Mouse (Mus musculus): Measurements from ENCODE around the gene Slc15a2. TPM values are rescaled to one million over a fixed set of nuclear protein-coding genes. Genes with fewer than 3 reads are reported as not detected.

Gene Slc15a2
- polyA plus RNA-seq, 2 experiments = 1.5 to 2.8 TPM

GRCm38 (mm10) chr16:36720194-36721055 lies 64.3 kb downstream of the Slc15a2 start:
- Histone ChIP-seq H3K27me3 (ENCODE audit: control insufficient read depth, insufficient read depth, low read length) (no peaks in the 10 kb centered on the region), H3K36me3 (replicated peaks; ENCODE audit: control insufficient read depth, insufficient read depth, low read depth) (no peaks in the 10 kb centered on the region), H3K27ac (no peak overlapping the region), H3K4me1 (replicated peaks; ENCODE audit: control insufficient read depth in 2 of 2, insufficient read depth in 2 of 2, low read length in 1 of 2) (no peaks in the 10 kb centered on the region), H3K4me3 (ENCODE audit: insufficient read depth in 1 of 2, low read depth in 2 of 2, low read length in 2 of 2) (no peak overlapping the region), H3K9me3 (ENCODE audit: control insufficient read depth, low read length) (no peaks in the 10 kb centered on the region), H3K4me2 (ENCODE audit: low read depth) (no peak overlapping the region), H3K9ac (replicated peaks) (no peak overlapping the region)
- TF ChIP-seq CTCF (IDR thresholded peaks at IDR 0.05; ENCODE audit: low read depth) (no peak), EP300 (IDR thresholded peaks at IDR 0.05; ENCODE audit: low read depth) (no peak)
- ATAC-seq (ENCODE audit: insufficient read depth) (no peak), DNase-seq (ENCODE audit: low read depth in 3 of 3, low spot score in 3 of 3) (peak in 1 of 3 experiments; percentile 19)
- 20% methylated on average over 13 of the region's 13 CpGs for WGBS (ENCODE audit: insufficient replicate concordance)

GRCm38 (mm10) chr16:36718637-36719036 lies 66.1 kb downstream of the Slc15a2 start:
- ATAC-seq (ENCODE audit: insufficient read depth) = no peak
- no peak for TF ChIP-seq EP300 (IDR thresholded peaks at IDR 0.05; ENCODE audit: low read depth)
- no peak for TF ChIP-seq CTCF (IDR thresholded peaks at IDR 0.05; ENCODE audit: low read depth)

GRCm38 (mm10) chr16:36717481-36717880 lies 67.3 kb downstream of the Slc15a2 start:
- no peaks in the 10 kb centered on the region for H3K36me3 ChIP-seq (replicated peaks; ENCODE audit: control insufficient read depth, insufficient read depth, low read depth)
- H3K4me3 ChIP-seq (ENCODE audit: insufficient read depth in 1 of 2, low read depth in 2 of 2, low read length in 2 of 2) = no peak overlapping the region
- ATAC-seq (ENCODE audit: insufficient read depth) (no peak), DNase-seq (ENCODE audit: low read depth in 3 of 3, low spot score in 3 of 3) (peak in 1 of 3 experiments; percentile 11)
- H3K27ac ChIP-seq = no peak overlapping the region
- no peaks in the 10 kb centered on the region for H3K27me3 ChIP-seq (ENCODE audit: control insufficient read depth, insufficient read depth, low read length)
- H3K9me3 ChIP-seq (ENCODE audit: control insufficient read depth, low read length) = no peaks in the 10 kb centered on the region
- H3K4me1 ChIP-seq (replicated peaks; ENCODE audit: control insufficient read depth in 2 of 2, insufficient read depth in 2 of 2, low read length in 1 of 2) = no peaks in the 10 kb centered on the region
- no peak overlapping the region for H3K9ac ChIP-seq (replicated peaks)
- H3K4me2 ChIP-seq (ENCODE audit: low read depth) = no peak overlapping the region
- no peak for TF ChIP-seq CTCF (IDR thresholded peaks at IDR 0.05; ENCODE audit: low read depth)
- TF ChIP-seq EP300 (IDR thresholded peaks at IDR 0.05; ENCODE audit: low read depth) = no peak
- 41% methylated on average over 4 of the region's 4 CpGs for WGBS (ENCODE audit: insufficient replicate concordance)

More at GRCm38 (mm10) chr16:36718637-36719036, 66.1 kb downstream of the Slc15a2 start:
- Histone ChIP-seq H3K4me2 (ENCODE audit: low read depth) (no peak overlapping the region), H3K9ac (replicated peaks) (no peak overlapping the region), H3K27ac (no peak overlapping the region), H3K27me3 (ENCODE audit: control insufficient read depth, insufficient read depth, low read length) (no peaks in the 10 kb centered on the region), H3K4me1 (replicated peaks; ENCODE audit: control insufficient read depth in 2 of 2, insufficient read depth in 2 of 2, low read length in 1 of 2) (no peaks in the 10 kb centered on the region), H3K9me3 (ENCODE audit: control insufficient read depth, low read length) (no peaks in the 10 kb centered on the region), H3K4me3 (ENCODE audit: insufficient read depth in 1 of 2, low read depth in 2 of 2, low read length in 2 of 2) (no peak overlapping the region), H3K36me3 (replicated peaks; ENCODE audit: control insufficient read depth, insufficient read depth, low read depth) (no peaks in the 10 kb centered on the region)
- no peak for DNase-seq (ENCODE audit: low read depth in 3 of 3, low spot score in 3 of 3)

DNA sequence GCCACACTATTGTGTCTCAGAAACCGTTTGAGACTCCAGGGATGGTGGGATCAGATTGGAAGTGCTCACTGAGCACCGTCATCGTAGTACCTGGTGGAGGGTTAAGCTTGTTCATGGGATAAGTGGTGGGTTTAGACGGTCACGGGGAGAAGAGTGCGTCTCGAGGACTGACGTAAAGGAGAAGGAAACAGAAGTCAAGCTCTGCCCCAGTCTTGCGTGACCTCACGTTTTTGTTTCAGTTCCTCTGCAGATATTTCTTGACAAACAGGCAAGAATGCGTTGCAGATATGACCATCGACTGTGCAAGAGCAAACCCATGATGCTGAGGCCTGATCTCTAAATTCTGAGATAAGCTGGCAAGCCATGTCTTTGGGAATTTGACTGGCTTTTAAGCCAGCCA lies 73.0 kb downstream of the Slc15a2 start:
- WGBS (ENCODE audit: insufficient replicate concordance) = 51% methylated on average over 12 of the region's 12 CpGs
- TF ChIP-seq CTCF (IDR thresholded peaks at IDR 0.05; ENCODE audit: low read depth) (no peak), EP300 (IDR thresholded peaks at IDR 0.05; ENCODE audit: low read depth) (no peak)
- DNase-seq (ENCODE audit: low read depth in 3 of 3, low spot score in 3 of 3) = peak in 2 of 3 experiments; percentile 12 to 17

GRCm38 (mm10) chr16:36710794-36711193 lies 74.0 kb downstream of the Slc15a2 start:
- H3K4me2 ChIP-seq (ENCODE audit: low read depth) = no peak overlapping the region
- no peak overlapping the region for H3K27ac ChIP-seq
- no peaks in the 10 kb centered on the region for H3K27me3 ChIP-seq (ENCODE audit: control insufficient read depth, insufficient read depth, low read length)
- H3K4me3 ChIP-seq (ENCODE audit: insufficient read depth in 1 of 2, low read depth in 2 of 2, low read length in 2 of 2) = no peak overlapping the region
- H3K9me3 ChIP-seq (ENCODE audit: control insufficient read depth, low read length) = no peaks in the 10 kb centered on the region
- peaks cover 0 to 4% of the 10 kb centered on the region in 2 experiments; a peak in 2 of 4 replicates for H3K4me1 ChIP-seq (replicated peaks; ENCODE audit: control insufficient read depth in 2 of 2, insufficient read depth in 2 of 2, low read length in 1 of 2)
- H3K36me3 ChIP-seq (replicated peaks; ENCODE audit: control insufficient read depth, insufficient read depth, low read depth) = no peaks in the 10 kb centered on the region
- WGBS (ENCODE audit: insufficient replicate concordance) = 56% methylated on average over 2 of the region's 2 CpGs
- TF ChIP-seq CTCF (IDR thresholded peaks at IDR 0.05; ENCODE audit: low read depth) (peak; percentile 21; the same call in 1 of the 2 replicates), EP300 (IDR thresholded peaks at IDR 0.05; ENCODE audit: low read depth) (no peak)
- DNase-seq (ENCODE audit: low read depth in 3 of 3, low spot score in 3 of 3) (no peak), ATAC-seq (ENCODE audit: insufficient read depth) (no peak)
- H3K9ac ChIP-seq (replicated peaks) = no peak overlapping the region

More for the DNA sequence above, 73.0 kb downstream of the Slc15a2 start:
- no peak for ATAC-seq (ENCODE audit: insufficient read depth)
- Histone ChIP-seq H3K4me2 (ENCODE audit: low read depth) (no peak overlapping the region), H3K9me3 (ENCODE audit: control insufficient read depth, low read length) (no peaks in the 10 kb centered on the region), H3K9ac (replicated peaks) (no peak overlapping the region), H3K27me3 (ENCODE audit: control insufficient read depth, insufficient read depth, low read length) (no peaks in the 10 kb centered on the region), H3K4me1 (replicated peaks; ENCODE audit: control insufficient read depth in 2 of 2, insufficient read depth in 2 of 2, low read length in 1 of 2) (peaks cover 0 to 4% of the 10 kb centered on the region in 2 experiments; a peak in 2 of 4 replicates), H3K4me3 (ENCODE audit: insufficient read depth in 1 of 2, low read depth in 2 of 2, low read length in 2 of 2) (no peak overlapping the region), H3K36me3 (replicated peaks; ENCODE audit: control insufficient read depth, insufficient read depth, low read depth) (no peaks in the 10 kb centered on the region), H3K27ac (no peak overlapping the region)
